Mouse (Mus musculus) CD4-positive, CD25-positive, alpha-beta regulatory T cell, adult 4 months (primary cell): ENCODE measurements around the gene Tas2r126. TPM values are rescaled to one million over a fixed set of nuclear protein-coding genes. Genes with fewer than 3 reads are reported as not detected.
"Not testable (repeated sequence)": the region's sequence is repeated elsewhere in the genome, so short reads cannot be mapped to it uniquely, and the experiment has no call there.

Experiments
- ATAC-seq: one replicate; pipeline ENCODE4 v1.8.0; 2017
- polyA plus RNA-seq, 2 experiments: library from polyadenylated mRNA; unstranded; fragments of 100-300 nt; shearing (Covaris generic); gene quantifications; one replicate each; pipeline ENCODE4 v1.2.1; 2017

Tas2r126 gene
- polyA plus RNA-seq: not detected

- ATAC-seq: no peak
Measured at GRCm38 (mm10) chr6:42434446-42434845, at the start of gene Tas2r126. Gene Tas2r126, plus strand, starts transcription at chr6:42434535.

- ATAC-seq: no peak
Measured at GRCm38 (mm10) chr6:42385635-42386034, 48.7 kb upstream of the Tas2r126 start.

GRCm38 (mm10) chr6:42391796-42392330 lies 42.5 kb upstream of the Tas2r126 start:
- no peak for ATAC-seq

GRCm38 (mm10) chr6:42395960-42396809 lies 38.1 kb upstream of the Tas2r126 start:
- ATAC-seq: no peak

- no peak for ATAC-seq
Measured at GRCm38 (mm10) chr6:42397041-42397657, 37.2 kb upstream of the Tas2r126 start.

DNA sequence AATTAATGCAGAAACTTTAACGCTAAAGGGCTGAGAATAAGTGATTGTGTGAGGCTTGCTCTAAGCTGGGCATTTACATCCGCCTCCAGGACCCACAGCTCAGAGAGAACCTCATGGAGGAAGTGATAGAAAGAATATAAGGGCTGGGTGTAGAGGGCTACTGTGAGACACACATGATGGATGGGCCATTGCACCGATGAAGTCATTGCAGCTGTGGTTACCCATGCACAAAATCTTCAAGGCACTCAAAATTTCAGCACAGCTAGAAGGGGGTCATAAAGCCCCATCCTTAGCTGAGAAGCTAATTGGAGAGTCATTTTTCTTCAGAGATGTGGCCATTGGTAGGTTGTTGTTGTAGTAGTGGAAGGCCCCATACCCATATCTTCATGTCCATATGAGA lies 36.0 kb upstream of the Tas2r126 start:
- no peak for ATAC-seq

DNA sequence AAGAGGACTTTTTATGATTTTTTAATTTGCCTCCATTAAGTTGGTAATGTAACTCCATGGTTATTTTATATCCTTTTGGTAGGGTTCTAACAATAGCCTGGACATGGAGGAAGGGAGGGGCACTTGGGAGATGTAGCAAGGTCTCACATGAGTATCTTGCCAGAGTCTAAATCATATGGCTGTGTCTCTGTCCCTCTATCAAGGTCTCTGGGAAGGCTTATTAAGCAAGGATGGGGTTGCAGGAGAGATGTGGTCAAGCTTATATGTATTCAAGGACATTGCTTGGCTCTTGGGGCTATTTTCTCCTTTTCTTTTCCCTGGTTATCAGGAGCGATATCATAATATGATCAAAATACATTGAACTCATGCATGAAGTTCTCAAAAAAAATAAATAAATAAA lies 35.3 kb upstream of the Tas2r126 start:
- ATAC-seq: no peak

- ATAC-seq: no peak
Measured at GRCm38 (mm10) chr6:42399938-42400337, 34.4 kb upstream of the Tas2r126 start, which contains the start of gene Tas2r143. Gene Tas2r143, plus strand, starts transcription at chr6:42400238.

- ATAC-seq: no peak
Measured at GRCm38 (mm10) chr6:42405134-42405533, 29.2 kb upstream of the Tas2r126 start, which contains the start of gene Tas2r135. Gene Tas2r135, plus strand, starts transcription at chr6:42405434.

GRCm38 (mm10) chr6:42419443-42419842 lies 14.9 kb upstream of the Tas2r126 start:
- no peak for ATAC-seq

GRCm38 (mm10) chr6:42421439-42421838 lies 12.9 kb upstream of the Tas2r126 start:
- ATAC-seq: no peak

GRCm38 (mm10) chr6:42424472-42424871 lies 9.9 kb upstream of the Tas2r126 start:
- ATAC-seq: no peak

GRCm38 (mm10) chr6:42426337-42426736 lies 8.0 kb upstream of the Tas2r126 start:
- no peak for ATAC-seq

DNA sequence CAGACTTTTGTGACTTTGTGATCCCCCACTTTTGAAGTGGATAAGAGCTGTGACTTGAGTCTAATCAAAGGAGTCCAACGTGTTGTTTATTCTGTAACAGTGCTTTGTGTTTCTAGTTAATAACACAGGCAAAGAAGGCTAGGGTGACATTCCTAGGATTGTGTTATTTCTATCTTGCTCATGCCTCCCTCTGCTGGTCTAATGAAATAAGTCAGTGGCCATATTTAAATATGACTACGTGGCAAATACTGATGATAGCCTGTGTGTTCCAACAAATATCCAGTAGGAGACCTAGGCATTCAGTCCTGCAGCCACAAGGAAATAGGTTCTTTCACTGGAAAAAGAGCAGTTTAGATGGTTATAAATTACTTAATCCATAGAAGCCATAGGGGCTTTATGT lies 781 bp upstream of the Tas2r126 start:
- ATAC-seq: no peak

GRCm38 (mm10) chr6:42435490-42435889 lies 1.2 kb downstream of the Tas2r126 start:
- no peak for ATAC-seq

GRCm38 (mm10) chr6:42441395-42441794 lies 7.1 kb downstream of the Tas2r126 start:
- no peak for ATAC-seq

DNA sequence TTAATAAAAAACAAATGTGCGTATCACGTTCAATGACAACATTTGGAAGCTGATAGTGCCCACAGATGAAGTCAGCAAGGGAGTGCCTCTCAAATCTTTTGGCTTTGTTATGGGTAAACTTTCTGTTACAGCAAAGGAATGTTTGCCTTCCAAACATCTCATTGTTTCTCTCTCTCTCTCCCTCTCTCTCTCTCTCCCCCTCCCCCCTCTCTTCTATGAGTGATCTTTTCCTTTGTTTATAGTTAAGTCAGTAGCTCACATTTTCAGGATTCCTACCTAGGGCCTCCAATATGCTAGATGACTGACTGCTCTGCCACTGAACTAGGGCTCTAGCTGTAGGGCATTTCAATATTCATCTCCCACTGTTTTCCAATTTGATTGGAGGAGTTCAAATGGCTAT lies 10.2 kb downstream of the Tas2r126 start:
- no peak for ATAC-seq

- no peak for ATAC-seq
Measured at GRCm38 (mm10) chr6:42447381-42447780, 13.0 kb downstream of the Tas2r126 start.

DNA sequence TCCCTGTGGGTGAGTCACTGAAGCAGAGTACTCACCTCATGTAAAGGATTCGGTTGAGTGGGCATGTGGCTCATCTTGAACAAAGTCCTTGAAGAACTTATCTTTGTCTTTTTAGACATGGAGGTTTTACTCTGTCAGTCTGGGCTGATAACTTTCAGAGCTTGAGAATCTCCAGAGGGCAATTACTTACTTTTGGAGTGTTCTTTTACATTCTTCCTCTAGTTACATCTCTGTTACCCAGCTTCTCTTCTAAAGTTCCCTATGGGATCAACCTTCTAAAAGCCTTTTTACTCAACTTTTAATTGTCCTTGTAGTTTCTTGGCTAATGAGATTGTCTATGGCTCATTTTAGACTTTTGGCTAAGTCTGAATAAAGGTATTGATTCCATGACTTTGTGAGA lies 30.8 kb downstream of the Tas2r126 start, which contains the start of gene Olfr458:
Olfr458 (minus strand) TSS at position 101 of the 400 bp plus-strand sequence.
- no peak for ATAC-seq

DNA sequence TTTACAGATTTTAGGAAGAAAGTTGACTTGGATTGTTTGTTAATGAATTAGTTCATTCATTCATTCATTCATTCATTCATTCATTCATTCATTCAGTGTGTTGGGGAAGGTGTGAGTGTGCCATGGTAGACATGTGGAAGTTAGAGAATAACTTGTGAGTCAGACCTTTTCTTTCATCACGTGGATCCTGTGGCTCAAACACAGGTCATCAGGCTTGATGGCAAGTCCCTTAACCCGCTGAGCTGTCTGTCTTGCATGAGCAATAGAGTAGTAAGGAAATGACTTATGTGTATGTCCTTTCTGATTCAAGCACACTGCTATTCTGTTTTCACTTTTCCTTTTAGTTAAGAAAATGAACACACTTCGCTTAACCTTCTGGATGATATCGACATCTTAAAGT lies 36.2 kb downstream of the Tas2r126 start:
- no peak for ATAC-seq

- not testable (repeated sequence) for ATAC-seq
Measured at GRCm38 (mm10) chr6:42471298-42471697, 37.0 kb downstream of the Tas2r126 start.

GRCm38 (mm10) chr6:42476235-42476634 lies 41.9 kb downstream of the Tas2r126 start, which contains the start of gene Olfr457:
Gene Olfr457, minus strand, starts transcription at chr6:42476335.
- ATAC-seq: no peak

GRCm38 (mm10) chr6:42484633-42485032 lies 50.3 kb downstream of the Tas2r126 start:
- no peak for ATAC-seq
